37 mouse cellular contexts compared by ENCODE assay signal in genomic region chr4:141819316-141819715, GRCm38 (mm10). TPM values are rescaled to one million over a fixed set of nuclear protein-coding genes. Genes with fewer than 3 reads are reported as not detected.
"Had no signal": no experiment of that assay in that cellular context is flagged by ENCODE, and none has a peak within 500 bp of the region (broad histone marks: within the 10 kb centered on the region; RNA-seq: fewer than 3 reads in every experiment).

No protein-coding gene starts in this region.

- H3K4me1 ChIP-seq: hindbrain, embryonic 15.5 days had no signal

- H3K27ac ChIP-seq: heart, embryonic 10.5 days; hindbrain, embryonic 13.5 days; hindbrain, embryonic 15.5 days; hindbrain, postnatal 0 days; kidney, embryonic 15.5 days; kidney, postnatal 0 days; layer of hippocampus, adult 2 months; left cerebral cortex, adult 2 months; limb, embryonic 10.5 days; limb, embryonic 12.5 days; liver, embryonic 13.5 days had no signal

- H3K4me3 ChIP-seq: heart, embryonic 10.5 days; heart, embryonic 12.5 days; hindbrain, embryonic 13.5 days; hindbrain, embryonic 15.5 days; kidney, embryonic 15.5 days; layer of hippocampus, adult 2 months; left cerebral cortex, adult 2 months; limb, embryonic 10.5 days; limb, embryonic 12.5 days; liver, embryonic 13.5 days had no signal

- DNase-seq: gastrocnemius, postnatal 14 days; gastrocnemius, postnatal 36 days; heart, adult 18-20 months; heart, postnatal 10 days; kidney, adult 11 months; kidney, adult 2 months; kidney, adult 9 months; kidney, postnatal 14 days; kidney, postnatal 4 days; liver; liver, embryonic 13.5 days had no signal

- H3K27me3 ChIP-seq: heart, embryonic 12.5 days; hindbrain, embryonic 13.5 days; hindbrain, embryonic 15.5 days; kidney, embryonic 15.5 days; limb, embryonic 12.5 days; liver, embryonic 13.5 days had no signal

- H3K9ac ChIP-seq: heart, embryonic 12.5 days; hindbrain, embryonic 13.5 days; hindbrain, embryonic 15.5 days; kidney, embryonic 15.5 days; limb, embryonic 12.5 days; liver, embryonic 13.5 days had no signal

- H3K9me3 ChIP-seq: heart, embryonic 10.5 days; heart, embryonic 12.5 days; hindbrain, embryonic 13.5 days; hindbrain, embryonic 15.5 days; kidney, embryonic 15.5 days; limb, embryonic 10.5 days; limb, embryonic 12.5 days; liver, embryonic 13.5 days had no signal

RNA-seq across cellular contexts. Expression of gene Cela2a, which starts 6.6 kb away (rescaled TPM):
- total RNA-seq: gastrocnemius, adult 8-10 months; gastrocnemius, postnatal 14 days; gastrocnemius, postnatal 36 days; heart, adult 18-20 months; heart, postnatal 25 days; hematopoietic stem cell, adult 5-6 weeks; hindbrain, postnatal 0 days; layer of hippocampus, adult 2 months; layer of hippocampus, postnatal 10 days; layer of hippocampus, postnatal 25 days; left cerebral cortex, adult 2 months; left cerebral cortex, postnatal 14 days; left cerebral cortex, postnatal 36 days had no signal
- polyA plus RNA-seq: heart, embryonic 10.5 days; heart, embryonic 12.5 days; heart, embryonic 14.5 days; hindbrain, embryonic 11.5 days; hindbrain, embryonic 13.5 days; limb, embryonic 10.5 days; limb, embryonic 12.5 days; liver, embryonic 11.5 days had no signal

RNA-seq across cellular contexts. Expression of gene Ctrc, which starts 26.8 kb away (rescaled TPM):
- total RNA-seq: gastrocnemius, adult 18-20 months; gastrocnemius, adult 8-10 months; gastrocnemius, postnatal 14 days; gastrocnemius, postnatal 36 days; heart, adult 18-20 months; heart, adult 8-10 months; heart, postnatal 10 days; heart, postnatal 25 days; hematopoietic stem cell, adult 5-6 weeks; hindbrain, postnatal 0 days; layer of hippocampus, adult 2 months; layer of hippocampus, postnatal 10 days; layer of hippocampus, postnatal 25 days; left cerebral cortex, adult 2 months; left cerebral cortex, postnatal 14 days; left cerebral cortex, postnatal 36 days had no signal
- polyA plus RNA-seq: heart, embryonic 10.5 days; heart, embryonic 12.5 days; heart, embryonic 14.5 days; heart, embryonic 16.5 days; hindbrain, embryonic 11.5 days; hindbrain, embryonic 13.5 days; hindbrain, embryonic 15.5 days; hindbrain, postnatal 0 days; intestine, embryonic 14.5 days; kidney, adult 2 months; kidney, embryonic 15.5 days; kidney, postnatal 0 days; limb, embryonic 10.5 days; limb, embryonic 12.5 days; limb, embryonic 14.5 days; liver, embryonic 11.5 days; liver, embryonic 13.5 days had no signal
